Mouse (Mus musculus) cerebellum, postnatal 4 days (tissue): ENCODE data around the gene Tsfm.

ENCODE experiments used
- DNase-seq, 2 experiments: peaks; one replicate each; pipeline ENCODE4 v3.0.0; 2022; ENCODE audit warnings: low spot score in 2 of 2, mixed read lengths in 1 of 2

Tsfm gene

GRCm38 (mm10) chr10:127041774-127042338 lies 11.2 kb upstream of the Tsfm start:
- DNase-seq: peak; percentile 81 to 92

GRCm38 (mm10) chr10:127041274-127041766 lies 10.7 kb upstream of the Tsfm start, which contains the start of the genes Mettl1 and Eef1akmt3:
TSS of gene Mettl1 (plus strand) at chr10:127041414.
TSS of gene Eef1akmt3 (minus strand) at chr10:127041513.
- peak in 1 of 2 experiments; percentile 38 for DNase-seq

GRCm38 (mm10) chr10:127040569-127041214 lies 10.1 kb upstream of the Tsfm start:
- no peak for DNase-seq

- no peak for DNase-seq
Observed at GRCm38 (mm10) chr10:127037641-127038040, 7.0 kb upstream of the Tsfm start.

GRCm38 (mm10) chr10:127036273-127036672 lies 5.6 kb upstream of the Tsfm start:
- DNase-seq: no peak

- no peak for DNase-seq
Observed at GRCm38 (mm10) chr10:127033301-127033741, 2.7 kb upstream of the Tsfm start.

- DNase-seq: no peak
Observed at GRCm38 (mm10) chr10:127018422-127018821, 12.2 kb downstream of the Tsfm start.

DNA sequence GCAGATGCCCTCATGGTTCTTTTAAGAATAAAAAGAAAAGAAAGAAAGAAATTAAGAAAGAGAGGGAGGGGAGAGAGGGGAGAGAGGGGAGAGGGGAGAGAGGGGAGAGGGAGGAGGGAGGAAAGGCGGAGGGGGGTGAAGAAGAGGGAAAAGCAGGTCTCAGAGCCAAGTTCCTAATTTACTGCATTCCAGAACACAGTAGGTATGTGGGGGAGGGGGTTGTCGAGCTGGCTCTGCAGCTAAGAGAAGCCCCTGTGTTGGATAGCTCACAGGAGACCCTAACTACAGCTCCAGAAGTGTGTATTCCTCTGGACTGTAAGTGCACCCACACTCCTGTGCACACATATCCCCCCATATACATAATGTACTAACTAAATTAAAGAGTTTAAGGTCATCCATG lies 13.6 kb downstream of the Tsfm start:
- DNase-seq: no peak

GRCm38 (mm10) chr10:127016488-127016887 lies 14.2 kb downstream of the Tsfm start:
- DNase-seq: no peak

DNA sequence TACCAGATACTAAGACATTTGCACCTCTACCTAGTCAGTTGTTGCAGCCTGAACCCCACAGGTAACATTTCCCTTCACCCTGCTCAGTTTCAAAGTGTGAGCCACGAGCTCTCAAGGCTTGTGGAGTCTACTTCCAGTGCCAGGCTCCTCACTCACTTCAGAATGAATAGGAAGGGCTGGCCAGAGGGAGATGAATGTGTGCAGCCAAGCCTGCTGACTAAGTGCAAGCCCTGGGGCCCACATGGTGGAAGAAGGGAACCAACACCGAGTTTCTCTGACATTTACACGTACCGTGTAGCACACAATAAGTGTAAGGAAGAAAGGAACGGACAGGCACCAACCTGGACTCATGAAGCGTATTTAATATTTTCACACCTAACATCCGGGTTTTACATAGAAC lies 26.8 kb downstream of the Tsfm start:
- DNase-seq: no peak

- DNase-seq: no peak
Observed at GRCm38 (mm10) chr10:127003334-127003733, 27.3 kb downstream of the Tsfm start.

DNA sequence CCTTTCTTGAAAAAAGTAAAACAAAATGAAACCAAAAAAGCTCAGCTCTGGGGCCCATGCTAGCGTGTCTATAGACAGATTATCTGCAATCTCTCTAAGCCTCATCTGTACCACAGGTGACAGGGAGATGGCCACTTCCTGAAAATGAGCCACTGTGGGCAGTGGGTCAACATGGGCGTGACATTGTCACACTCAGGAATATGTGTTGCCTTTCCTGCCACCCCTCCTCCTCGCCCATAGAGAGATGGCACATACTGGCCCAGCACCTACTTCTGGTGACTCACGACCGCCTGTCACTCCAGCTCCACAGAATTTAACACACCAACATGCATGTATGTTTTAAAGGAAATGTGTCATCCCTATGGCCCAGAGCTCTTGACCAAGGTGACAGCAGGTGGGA lies 27.9 kb downstream of the Tsfm start:
- DNase-seq: no peak

DNA sequence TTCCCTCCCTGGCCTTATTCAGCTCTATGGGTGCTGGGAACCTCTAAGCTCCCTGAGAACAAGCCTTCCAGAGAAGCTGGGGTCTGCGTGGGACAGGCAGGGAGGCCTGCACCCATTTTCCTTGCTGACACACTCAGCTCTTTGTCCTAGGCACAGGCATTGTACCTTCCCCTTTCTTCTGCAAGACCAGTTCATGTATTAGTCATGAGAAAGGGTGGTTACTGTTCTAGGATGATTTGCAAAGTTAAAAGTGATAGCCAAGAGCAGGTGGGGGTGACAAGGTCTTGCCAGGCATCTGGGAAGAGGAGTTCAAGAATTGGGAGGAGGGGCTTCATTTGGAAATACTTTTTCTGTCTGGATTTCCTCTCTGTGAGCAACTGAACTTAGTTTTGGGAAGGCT lies 28.6 kb downstream of the Tsfm start:
- no peak for DNase-seq

DNA sequence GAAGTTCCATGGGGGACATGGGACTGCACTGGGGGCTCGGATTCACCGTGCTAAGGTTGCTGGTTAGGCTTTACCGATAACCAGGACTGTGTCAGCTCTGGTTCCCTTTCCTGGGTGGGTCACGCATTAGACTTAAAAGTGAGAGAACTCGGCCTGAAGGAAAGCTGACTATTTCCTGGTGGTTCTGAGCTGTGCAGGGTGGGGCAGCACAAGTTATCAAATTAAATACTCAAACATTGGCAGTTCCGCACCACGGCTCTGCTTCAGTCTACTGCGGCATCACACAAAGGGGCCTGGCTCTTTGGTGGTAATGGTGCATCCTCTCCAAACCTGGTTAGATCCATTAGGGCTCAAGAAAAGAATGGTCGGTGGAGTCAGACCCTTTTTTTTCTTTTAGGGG lies 29.3 kb downstream of the Tsfm start:
- no peak for DNase-seq

GRCm38 (mm10) chr10:127000529-127000928 lies 30.1 kb downstream of the Tsfm start, which contains the start of gene Avil:
TSS of gene Avil (plus strand) at chr10:127000709.
- DNase-seq: no peak

GRCm38 (mm10) chr10:126997340-126998113 lies 33.1 kb downstream of the Tsfm start:
- no peak for DNase-seq

DNA sequence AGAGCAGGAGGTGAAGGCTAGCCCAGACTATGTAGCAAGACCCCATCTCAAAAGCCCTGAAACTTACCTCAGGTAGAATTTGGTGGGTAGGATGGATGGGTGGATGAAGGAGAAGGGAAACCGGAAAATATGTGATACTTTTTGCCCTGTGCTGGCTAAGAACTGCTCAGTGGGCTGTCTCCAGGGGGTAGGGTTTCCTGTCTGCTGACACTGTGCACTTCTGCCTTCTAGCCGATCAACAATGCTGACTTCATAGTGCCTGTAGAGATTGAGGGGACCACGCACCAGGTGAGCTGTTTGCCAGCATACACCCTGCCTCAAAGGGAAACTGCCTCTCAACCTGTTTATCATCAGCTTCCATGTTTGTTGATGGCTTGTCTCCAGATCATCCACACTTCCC lies 37.0 kb downstream of the Tsfm start:
- no peak for DNase-seq

GRCm38 (mm10) chr10:126991676-126992075 lies 39.0 kb downstream of the Tsfm start:
- no peak for DNase-seq

GRCm38 (mm10) chr10:126990313-126991056 lies 40.2 kb downstream of the Tsfm start:
- peak; percentile 90 to 92 for DNase-seq

DNA sequence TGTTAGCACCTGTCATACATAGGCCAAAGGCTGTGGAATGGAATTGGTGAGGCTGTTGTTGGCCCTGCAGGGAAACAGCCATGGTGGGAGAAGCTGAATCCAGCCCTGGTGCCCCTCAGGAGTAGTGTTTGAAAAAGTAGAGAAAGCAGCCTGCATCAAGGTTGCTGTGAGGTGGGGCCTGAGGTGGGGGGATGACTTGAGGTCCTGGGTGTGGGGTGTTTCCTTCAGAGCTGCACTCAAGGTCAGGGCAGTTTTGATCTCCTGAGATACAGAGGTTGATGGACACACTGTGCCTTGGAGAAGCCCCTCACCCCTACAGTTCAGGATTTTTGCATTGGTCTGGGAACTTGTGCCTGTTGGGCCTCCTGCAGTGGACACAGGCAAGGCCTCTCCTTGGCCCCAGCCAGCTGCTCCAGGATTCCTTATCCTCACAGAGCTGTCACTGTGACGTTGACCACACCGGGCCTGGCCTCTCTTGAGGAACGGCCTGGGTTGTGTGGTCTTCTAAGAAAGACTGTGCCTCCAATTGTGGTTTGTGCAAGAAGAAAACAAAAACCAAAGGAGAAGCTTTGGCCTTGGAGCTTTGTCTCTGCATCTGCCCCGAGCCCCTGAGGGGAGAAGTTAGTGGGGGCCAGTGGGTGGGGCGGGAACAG lies 42.0 kb downstream of the Tsfm start:
- DNase-seq: no peak
